Mouse (Mus musculus) heart, adult 2 months (tissue): ENCODE measurements around the gene Tpcn1. TPM values are rescaled to one million over a fixed set of nuclear protein-coding genes. Genes with fewer than 3 reads are reported as not detected.

Source experiments
- DNase-seq, 2 experiments: peaks; one replicate each; pipeline ENCODE4 v3.0.0; 2021
- H3K27ac ChIP-seq: fragments of 200-600 bp; 2 replicates; pipeline ENCODE4 v1.8.1; 2022
- H3K27me3 ChIP-seq: fragments of 200-500 bp; 2 replicates; pipeline ENCODE4 v1.6.1; 2012; ENCODE audit warnings: mild to moderate bottlenecking, low read length, inconsistent platforms, mixed read lengths; ENCODE audit not compliant: control insufficient read depth, insufficient read depth
- H3K36me3 ChIP-seq: fragments of 200-500 bp; 2 replicates; pipeline ENCODE4 v1.6.1; 2012; ENCODE audit warnings: low read length, inconsistent platforms; ENCODE audit not compliant: control insufficient read depth, insufficient read depth
- H3K4me1 ChIP-seq: fragments of 200-500 bp; 2 replicates; pipeline ENCODE4 v1.6.1; 2011; ENCODE audit warnings: low read length; ENCODE audit not compliant: control insufficient read depth, insufficient read depth
- H3K4me3 ChIP-seq: fragments of 200-600 bp; 2 replicates; pipeline ENCODE4 v1.8.1; 2022
- H3K79me2 ChIP-seq: fragments of 200-500 bp; replicated peaks from 2 replicates; pipeline ENCODE4 v1.6.1; 2012; ENCODE audit warnings: mild to moderate bottlenecking, inconsistent platforms, low read length, moderate library complexity, mixed read lengths; ENCODE audit not compliant: control insufficient read depth, insufficient read depth
- H3K9ac ChIP-seq: fragments of 200-500 bp; 2 replicates; pipeline ENCODE4 v1.6.1; 2012; ENCODE audit warnings: low read depth, mild to moderate bottlenecking, control low read depth, inconsistent platforms, low read length, mixed read lengths
- CTCF ChIP-seq: fragments of 200-600 bp; IDR thresholded peaks from 2 replicates; pipeline ENCODE4 v1.8.1; 2022; ENCODE audit warnings: antibody characterized with exemption, mild to moderate bottlenecking, moderate library complexity
- EP300 ChIP-seq: fragments of 200-500 bp; IDR thresholded peaks from 2 replicates; pipeline ENCODE4 v1.6.1; 2011; ENCODE audit warnings: low read depth, low read length, control low read depth; ENCODE audit not compliant: insufficient read depth
- POLR2A ChIP-seq: fragments of 200-500 bp; IDR thresholded peaks from 2 replicates; pipeline ENCODE4 v1.6.1; 2011; ENCODE audit warnings: mild to moderate bottlenecking, low read depth, low read length, control low read depth; ENCODE audit not compliant: insufficient read depth
- WGBS: fragments of 180-500 bp; shearing (Covaris S2); methylation state at CpG from one replicate; pipeline ENCODE4 v1.1.7; 2018; 5-methylcytosine and 5-hydroxymethylcytosine counted together
- intact Hi-C: fragments of 180-260 bp; cut with DNase I; formaldehyde crosslinking; loops from one replicate; pipeline ENCODE4 v1.15.1; 2025
- polyA plus RNA-seq: library from polyadenylated mRNA; depleted of rRNA; stranded (reverse); fragments of >200 nt; gene quantifications from 2 replicates; pipeline ENCODE4 v1.2.3, GENCODE M21; 2012
- total RNA-seq, 2 experiments: library from RNA; stranded (reverse); gene quantifications; 2 replicates each; pipeline ENCODE4 v1.2.3; 2021

The Tpcn1 gene
- total and polyA plus RNA-seq, 3 experiments: 30.7 to 53.7 (median 35.1) TPM

DNA sequence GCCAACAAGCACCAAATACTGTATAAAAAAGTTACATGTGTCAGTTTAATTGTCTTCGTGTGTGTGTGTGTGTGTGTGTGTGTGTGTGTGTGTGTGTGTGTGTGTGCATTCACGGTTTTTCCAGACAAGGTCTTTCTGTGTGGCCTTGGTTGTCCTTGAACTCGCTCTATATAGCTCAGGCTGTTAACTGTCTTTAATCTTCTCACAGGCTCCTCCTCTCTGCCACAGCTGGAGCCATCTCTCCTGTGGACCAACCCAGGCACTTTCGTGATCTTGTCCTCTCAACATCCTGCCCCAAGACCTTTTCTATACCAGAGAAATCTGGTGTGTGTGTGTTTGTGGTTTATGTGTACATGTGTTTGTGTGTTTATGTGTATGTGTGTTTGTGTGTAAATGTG, 24.6 kb downstream of the Tpcn1 start:
- Histone ChIP-seq H3K4me3 (no peak overlapping the region), H3K79me2 (no peaks in the 10 kb centered on the region), H3K9ac (no peak overlapping the region), H3K27me3 (no peaks in the 10 kb centered on the region), H3K27ac (peak overlapping the region; percentile 55; the same call in 1 of the 2 replicates), H3K36me3 (no peaks in the 10 kb centered on the region; the same call in 1 of the 2 replicates), H3K4me1 (peaks cover 37% of the 10 kb centered on the region)
- 28% methylated on average over 4 of the region's 4 CpGs for WGBS
- TF ChIP-seq POLR2A: no peak
- no peak for TF ChIP-seq CTCF
- no peak for TF ChIP-seq EP300
- intact Hi-C loops: loop anchor here (1.0 kb wide), 1 partner anchor 25 kb away; the partner anchor contains the start of gene Iqcd
- DNase-seq: no peak

DNA sequence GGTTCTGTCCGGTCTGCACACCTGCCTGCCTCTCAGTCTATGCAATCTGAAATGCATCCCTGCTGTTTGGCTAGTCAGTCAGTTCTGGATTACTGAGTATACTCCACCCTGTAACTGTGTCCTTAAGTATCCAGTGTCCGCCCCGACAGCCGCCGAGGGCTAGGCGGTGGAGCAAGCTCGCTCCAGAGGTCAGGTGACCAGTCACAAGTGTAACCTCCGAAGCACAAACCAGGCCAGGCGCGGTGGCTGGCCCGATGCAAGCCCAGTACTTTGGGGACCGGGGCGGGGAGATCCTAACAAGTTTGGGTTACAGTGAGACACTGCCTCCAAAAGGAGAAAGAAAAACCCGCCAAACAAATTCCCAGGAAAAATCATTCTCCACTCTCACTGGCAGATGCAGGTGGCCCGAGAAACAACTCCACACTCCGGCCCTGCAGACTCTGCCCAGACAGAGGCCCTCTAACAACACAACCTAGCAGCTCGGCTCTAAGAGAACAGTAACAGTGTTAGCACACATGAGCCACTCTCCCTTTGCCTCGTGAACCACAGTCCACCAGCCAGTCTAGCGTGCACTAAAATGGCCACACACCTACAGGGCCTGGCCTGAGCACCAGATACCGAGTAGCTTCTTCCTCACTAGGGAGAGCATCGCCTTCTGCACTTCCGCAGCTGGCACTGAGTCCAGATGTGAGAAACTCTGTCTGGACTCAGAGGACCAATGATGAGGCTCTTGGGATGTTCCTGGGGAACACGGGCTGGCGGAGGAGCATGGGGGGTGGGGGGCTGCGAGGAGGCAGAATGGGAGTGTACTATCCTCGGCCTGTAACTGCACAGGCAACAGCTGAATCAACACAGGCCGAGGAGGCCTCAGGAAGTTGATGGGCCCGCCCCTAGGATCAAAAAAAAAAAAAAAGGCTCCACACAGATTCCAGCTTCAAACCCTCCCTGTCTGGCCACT, 25.2 kb downstream of the Tpcn1 start:
- Histone ChIP-seq H3K27ac (peak overlapping the region; percentile 84), H3K4me1 (peaks cover 37% of the 10 kb centered on the region), H3K36me3 (no peaks in the 10 kb centered on the region; the same call in 1 of the 2 replicates), H3K4me3 (no peak overlapping the region), H3K9ac (peak overlapping the region; percentile 13; the same call in 1 of the 2 replicates), H3K79me2 (no peaks in the 10 kb centered on the region), H3K27me3 (no peaks in the 10 kb centered on the region)
- intact Hi-C loops: loop anchor here (1.0 kb wide), 1 partner anchor 26 kb away; the partner anchor contains the start of gene Iqcd
- WGBS: 34% methylated on average over 28 of the region's 28 CpGs
- DNase-seq: peak; percentile 74 to 84
- 0 out of 2 replicates have a peak, but pooled peaks have one; percentile 42 for TF ChIP-seq EP300
- TF ChIP-seq POLR2A: 0 out of 2 replicates have a peak, but pooled peaks have one; percentile 1
- TF ChIP-seq CTCF: no peak

DNA sequence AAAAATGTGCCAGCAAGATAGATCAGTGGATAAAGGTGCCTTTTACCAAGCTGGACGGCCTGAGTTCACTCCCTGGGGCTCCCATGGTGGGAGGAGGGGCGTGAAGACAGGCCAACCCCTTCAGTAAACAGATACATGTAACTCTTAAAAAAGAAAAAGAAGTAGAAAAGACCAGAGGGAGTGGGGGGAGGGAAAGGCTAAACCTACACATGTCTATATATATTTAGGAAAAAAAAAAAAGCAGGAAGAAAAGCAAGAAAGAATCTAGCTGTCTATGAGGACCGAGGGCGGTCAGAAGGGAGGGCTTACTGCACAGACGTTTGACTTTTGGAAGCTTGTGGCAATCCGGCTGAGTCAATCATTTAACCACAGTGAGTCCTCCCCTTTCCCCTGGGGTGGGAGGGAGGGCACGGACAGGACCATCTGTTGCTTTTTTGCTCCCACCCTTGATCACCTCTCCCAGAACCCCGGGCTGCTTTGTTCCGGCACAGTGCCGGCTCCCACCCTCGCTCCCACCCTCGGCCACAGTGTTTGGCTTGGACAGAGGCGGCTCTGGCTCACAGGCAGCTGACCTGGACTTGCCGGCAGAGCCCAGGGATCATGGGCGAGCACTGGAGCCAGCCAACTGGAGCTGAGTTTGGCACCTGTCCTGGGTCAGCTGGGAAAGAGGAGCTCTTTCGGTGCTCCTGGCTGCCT, 27.7 kb downstream of the Tpcn1 start:
- H3K4me3 ChIP-seq: peak overlapping the region; percentile 16; the same call in 1 of the 2 replicates
- no peaks in the 10 kb centered on the region for H3K36me3 ChIP-seq
- TF ChIP-seq CTCF (no peak), EP300 (0 out of 2 replicates have a peak, but pooled peaks have one; percentile 26), POLR2A (0 out of 2 replicates have a peak, but pooled peaks have one; percentile 26)
- intact Hi-C loops: no loop called here
- H3K9ac ChIP-seq: peak overlapping the region; percentile 43
- peaks cover 20% of the 10 kb centered on the region for H3K4me1 ChIP-seq
- no peaks in the 10 kb centered on the region for H3K79me2 ChIP-seq
- peak; percentile 81 to 89 for DNase-seq
- 31% methylated on average over 16 of the region's 16 CpGs for WGBS
- peak overlapping the region; percentile 55 for H3K27ac ChIP-seq
- H3K27me3 ChIP-seq: no peaks in the 10 kb centered on the region

GRCm38 (mm10) chr5:120560129-120560615, 28.3 kb downstream of the Tpcn1 start:
- H3K27me3 ChIP-seq: no peaks in the 10 kb centered on the region
- DNase-seq: no peak
- intact Hi-C loops: no loop called here
- H3K9ac ChIP-seq: no peak overlapping the region
- peaks cover 18% of the 10 kb centered on the region for H3K4me1 ChIP-seq
- no peaks in the 10 kb centered on the region for H3K79me2 ChIP-seq
- H3K36me3 ChIP-seq: no peaks in the 10 kb centered on the region
- no peak overlapping the region for H3K4me3 ChIP-seq
- no peak for TF ChIP-seq EP300
- WGBS: 77% methylated on average over 9 of the region's 9 CpGs
- peak overlapping the region; percentile 55 for H3K27ac ChIP-seq

- TF ChIP-seq CTCF: no peak
- no peak for TF ChIP-seq POLR2A
- no peak for TF ChIP-seq EP300
- Histone ChIP-seq H3K9ac (no peak overlapping the region), H3K4me1 (peaks cover 12% of the 10 kb centered on the region), H3K27ac (no peak overlapping the region), H3K79me2 (no peaks in the 10 kb centered on the region), H3K4me3 (no peak overlapping the region), H3K36me3 (no peaks in the 10 kb centered on the region), H3K27me3 (no peaks in the 10 kb centered on the region)
- DNase-seq: peak in 1 of 2 experiments; percentile 57
- WGBS: 81% methylated on average over 14 of the region's 14 CpGs
- intact Hi-C loops: loop anchor here (5.0 kb wide), 1 partner anchor 44 kb away; no protein-coding TSS in a partner anchor
Observed at GRCm38 (mm10) chr5:120558762-120559161, 29.7 kb downstream of the Tpcn1 start.
